Mouse (Mus musculus) hindbrain, embryonic 16.5 days (tissue): ENCODE results near the gene Gnb2. TPM values are rescaled to one million over a fixed set of nuclear protein-coding genes. Genes with fewer than 3 reads are reported as not detected.

Experiments
- ATAC-seq: fragments of 200-750 bp; cut with Nextera tagmentation; 2 replicates; pipeline ENCODE4 v1.8.0; 2017; ENCODE audit warnings: moderate TSS enrichment, moderate library complexity
- H3K27ac ChIP-seq: fragments of 300-500 bp; sonication (generic); 2 replicates; pipeline ENCODE4 v1.5.1; 2014; ENCODE audit warnings: low read depth, mild to moderate bottlenecking, control low read depth, low read length, moderate library complexity
- H3K27me3 ChIP-seq: fragments of 300-500 bp; sonication (generic); replicated peaks from 2 replicates; pipeline ENCODE4 v1.6.1; 2014; ENCODE audit warnings: low read length; ENCODE audit not compliant: control insufficient read depth, insufficient read depth
- H3K36me3 ChIP-seq: fragments of 300-500 bp; sonication (generic); 2 replicates; pipeline ENCODE4 v1.6.1; 2014; ENCODE audit warnings: mild to moderate bottlenecking, low read length, moderate library complexity, mixed read lengths; ENCODE audit not compliant: control insufficient read depth, insufficient read depth
- H3K4me1 ChIP-seq: fragments of 300-500 bp; sonication (generic); 2 replicates; pipeline ENCODE4 v1.6.1; 2014; ENCODE audit warnings: low read depth, low read length; ENCODE audit not compliant: control insufficient read depth, insufficient read depth
- H3K4me2 ChIP-seq: fragments of 300-500 bp; sonication (generic); 2 replicates; pipeline ENCODE4 v1.6.1; 2014; ENCODE audit warnings: mild to moderate bottlenecking, low read length, control low read depth, moderate library complexity
- H3K4me3 ChIP-seq: fragments of 300-500 bp; sonication (generic); 2 replicates; pipeline ENCODE4 v1.5.1; 2014; ENCODE audit warnings: mild to moderate bottlenecking, low read length, control low read depth, moderate library complexity
- H3K9ac ChIP-seq: fragments of 300-500 bp; sonication (generic); 2 replicates; pipeline ENCODE4 v1.6.1; 2014; ENCODE audit warnings: low read depth, mild to moderate bottlenecking, control low read depth, low read length, moderate library complexity
- H3K9me3 ChIP-seq: fragments of 300-500 bp; sonication (generic); 2 replicates; pipeline ENCODE4 v1.6.1; 2014; ENCODE audit warnings: mild to moderate bottlenecking, low read length, moderate library complexity; ENCODE audit not compliant: control insufficient read depth
- WGBS: fragments of 180-500 bp; shearing (Covaris S2); extraction: QIAGEN DNeasy Blood & Tissue Kit; methylation state at CpG from one replicate; pipeline ENCODE4 v1.1.7; 2014; 5-methylcytosine and 5-hydroxymethylcytosine counted together
- polyA plus RNA-seq: library from polyadenylated mRNA; unstranded; fragments of >200 nt; fragmentation: Nextera tagmentation; extraction: Ambion mirVana; gene quantifications from 2 replicates; pipeline ENCODE4 v1.2.1, GENCODE M21; 2015

Gene Gnb2
- polyA plus RNA-seq, 1 experiment from 2014 or later: 521 TPM

- peaks cover 11% of the 10 kb centered on the region for H3K4me1 ChIP-seq
These were observed 16.5 kb upstream of the Gnb2 start for GRCm38 (mm10) chr5:137549840-137550239.

GRCm38 (mm10) chr5:137545596-137545995, 12.3 kb upstream of the Gnb2 start:
- Histone ChIP-seq H3K4me1 (no peaks in the 10 kb centered on the region), H3K4me2 (no peak overlapping the region), H3K27me3 (no peaks in the 10 kb centered on the region), H3K9me3 (no peaks in the 10 kb centered on the region), H3K36me3 (no peaks in the 10 kb centered on the region), H3K4me3 (no peak overlapping the region), H3K27ac (no peak overlapping the region), H3K9ac (no peak overlapping the region)
- no peak for ATAC-seq
- 77% methylated on average over 4 of the region's 4 CpGs for WGBS

More at GRCm38 (mm10) chr5:137549840-137550239, 16.5 kb upstream of the Gnb2 start:
- Histone ChIP-seq H3K27ac (no peak overlapping the region), H3K36me3 (no peaks in the 10 kb centered on the region), H3K9ac (no peak overlapping the region), H3K27me3 (no peaks in the 10 kb centered on the region), H3K9me3 (no peaks in the 10 kb centered on the region), H3K4me2 (no peak overlapping the region), H3K4me3 (no peak overlapping the region)
- no peak for ATAC-seq
- 85% methylated on average over 2 of the region's 2 CpGs for WGBS

- Histone ChIP-seq H3K9ac (no peak overlapping the region), H3K4me1 (no peaks in the 10 kb centered on the region), H3K9me3 (no peaks in the 10 kb centered on the region), H3K4me2 (no peak overlapping the region), H3K27ac (no peak overlapping the region), H3K4me3 (no peak overlapping the region), H3K36me3 (no peaks in the 10 kb centered on the region), H3K27me3 (no peaks in the 10 kb centered on the region)
- no peak for ATAC-seq
- 62% methylated on average over 6 of the region's 6 CpGs for WGBS
These were observed 11.6 kb upstream of the Gnb2 start for GRCm38 (mm10) chr5:137544926-137545325.

- H3K9me3 ChIP-seq: no peaks in the 10 kb centered on the region
- no peak overlapping the region for H3K27ac ChIP-seq
- WGBS: 62% methylated on average over 5 of the region's 5 CpGs
- H3K4me3 ChIP-seq: no peak overlapping the region
- H3K4me1 ChIP-seq: peaks cover 7% of the 10 kb centered on the region
- peak; percentile 45; the same call in 1 of the 2 replicates for ATAC-seq
- no peaks in the 10 kb centered on the region for H3K27me3 ChIP-seq
- H3K9ac ChIP-seq: no peak overlapping the region
- no peaks in the 10 kb centered on the region for H3K36me3 ChIP-seq
- no peak overlapping the region for H3K4me2 ChIP-seq
These were observed 8.6 kb upstream of the Gnb2 start for GRCm38 (mm10) chr5:137541768-137542540.

GRCm38 (mm10) chr5:137540991-137541390, 7.7 kb upstream of the Gnb2 start:
- Histone ChIP-seq H3K9ac (no peak overlapping the region), H3K4me1 (peaks cover 7% of the 10 kb centered on the region), H3K27me3 (no peaks in the 10 kb centered on the region), H3K4me3 (no peak overlapping the region), H3K36me3 (no peaks in the 10 kb centered on the region), H3K27ac (no peak overlapping the region), H3K4me2 (no peak overlapping the region), H3K9me3 (no peaks in the 10 kb centered on the region)
- WGBS: 77% methylated on average over 6 of the region's 6 CpGs
- ATAC-seq: no peak

GRCm38 (mm10) chr5:137539291-137539801, 6.0 kb upstream of the Gnb2 start:
- Histone ChIP-seq H3K4me3 (no peak overlapping the region), H3K9ac (no peak overlapping the region), H3K4me1 (peaks cover 7% of the 10 kb centered on the region), H3K27ac (no peak overlapping the region; the same call in 1 of the 2 replicates), H3K36me3 (no peaks in the 10 kb centered on the region), H3K27me3 (no peaks in the 10 kb centered on the region), H3K4me2 (peak overlapping the region; percentile 21; the same call in 1 of the 2 replicates), H3K9me3 (no peaks in the 10 kb centered on the region)
- peak; percentile 69 for ATAC-seq
- WGBS: 48% methylated on average over 7 of the region's 7 CpGs

- Histone ChIP-seq H3K4me1 (peaks cover 10% of the 10 kb centered on the region), H3K27me3 (no peaks in the 10 kb centered on the region), H3K9ac (no peak overlapping the region), H3K36me3 (no peaks in the 10 kb centered on the region), H3K27ac (no peak overlapping the region), H3K4me3 (no peak overlapping the region), H3K9me3 (no peaks in the 10 kb centered on the region), H3K4me2 (no peak overlapping the region)
- WGBS: 58% methylated on average over 4 of the region's 4 CpGs
- ATAC-seq: no peak
These were observed 4.2 kb upstream of the Gnb2 start for GRCm38 (mm10) chr5:137537461-137537860.

GRCm38 (mm10) chr5:137535318-137535717, 2.0 kb upstream of the Gnb2 start:
- H3K27me3 ChIP-seq: no peaks in the 10 kb centered on the region
- 88% methylated on average over 9 of the region's 9 CpGs for WGBS
- no peak overlapping the region for H3K27ac ChIP-seq
- peaks cover 12% of the 10 kb centered on the region for H3K4me1 ChIP-seq
- no peak overlapping the region for H3K4me2 ChIP-seq
- no peak overlapping the region for H3K4me3 ChIP-seq
- H3K9me3 ChIP-seq: no peaks in the 10 kb centered on the region
- no peak for ATAC-seq
- no peaks in the 10 kb centered on the region for H3K36me3 ChIP-seq
- H3K9ac ChIP-seq: no peak overlapping the region

GRCm38 (mm10) chr5:137534762-137535161, 1.5 kb upstream of the Gnb2 start:
- H3K9me3 ChIP-seq: no peaks in the 10 kb centered on the region
- H3K27me3 ChIP-seq: no peaks in the 10 kb centered on the region
- no peak for ATAC-seq
- H3K27ac ChIP-seq: no peak overlapping the region
- H3K36me3 ChIP-seq: no peaks in the 10 kb centered on the region
- H3K4me3 ChIP-seq: no peak overlapping the region
- 91% methylated on average over 3 of the region's 3 CpGs for WGBS
- no peak overlapping the region for H3K4me2 ChIP-seq
- H3K4me1 ChIP-seq: peaks cover 18% of the 10 kb centered on the region
- no peak overlapping the region for H3K9ac ChIP-seq
